Mouse (Mus musculus) right cerebral cortex, postnatal 36 days (tissue): ENCODE measurements around the gene Fam229b.
A peak's percentile ranks its signal among the peaks of the same experiment; 100 is the strongest.

Experiments
- DNase-seq, 2 experiments: peaks; one replicate each; pipeline ENCODE4 v3.0.0; 2022; ENCODE audit warnings: low spot score in 2 of 2, mixed read lengths in 1 of 2

Fam229b gene

GRCm38 (mm10) chr10:39133462-39134310 is at the start of gene Fam229b, which contains the start of gene Tube1:
Fam229b (minus strand) TSS chr10:39133914.
Tube1 (plus strand) TSS chr10:39133976.
- peak; percentile 89 to 94 for DNase-seq

GRCm38 (mm10) chr10:39176981-39177380 is 43.3 kb upstream of the Fam229b start:
- DNase-seq = no peak

GRCm38 (mm10) chr10:39173077-39173476 is 39.4 kb upstream of the Fam229b start:
- DNase-seq = no peak

- no peak for DNase-seq
Measured at GRCm38 (mm10) chr10:39172540-39172931, 38.8 kb upstream of the Fam229b start.

GRCm38 (mm10) chr10:39171603-39172539 is 38.2 kb upstream of the Fam229b start:
- DNase-seq = peak; percentile 84 to 87

- peak; percentile 86 to 87 for DNase-seq
Measured at GRCm38 (mm10) chr10:39171134-39171533, 37.4 kb upstream of the Fam229b start.

GRCm38 (mm10) chr10:39170706-39171105 is 37.0 kb upstream of the Fam229b start:
- no peak for DNase-seq

GRCm38 (mm10) chr10:39170181-39170580 is 36.5 kb upstream of the Fam229b start:
- peak; percentile 56 to 64 for DNase-seq

- DNase-seq = no peak
Measured at GRCm38 (mm10) chr10:39169642-39170041, 35.9 kb upstream of the Fam229b start.

- DNase-seq = no peak
Measured at GRCm38 (mm10) chr10:39167611-39168010, 33.9 kb upstream of the Fam229b start.

- DNase-seq = peak in 1 of 2 experiments; percentile 52
Measured at GRCm38 (mm10) chr10:39165632-39166115, 32.0 kb upstream of the Fam229b start.

- no peak for DNase-seq
Measured at GRCm38 (mm10) chr10:39163694-39164093, 30.0 kb upstream of the Fam229b start, which contains the start of gene Ccn6. Ccn6 (minus strand) TSS chr10:39163794.

- DNase-seq = no peak
Measured at GRCm38 (mm10) chr10:39162666-39163484, 29.2 kb upstream of the Fam229b start.

GRCm38 (mm10) chr10:39161406-39161805 is 27.7 kb upstream of the Fam229b start:
- no peak for DNase-seq

- DNase-seq = no peak
Measured at GRCm38 (mm10) chr10:39158306-39158705, 24.6 kb upstream of the Fam229b start.

- no peak for DNase-seq
Measured at GRCm38 (mm10) chr10:39157321-39157720, 23.6 kb upstream of the Fam229b start.

- DNase-seq = no peak
Measured at GRCm38 (mm10) chr10:39156719-39157118, 23.0 kb upstream of the Fam229b start.

- DNase-seq = no peak
Measured at GRCm38 (mm10) chr10:39142216-39142615, 8.5 kb upstream of the Fam229b start.

GRCm38 (mm10) chr10:39141401-39141800 is 7.7 kb upstream of the Fam229b start:
- no peak for DNase-seq

GRCm38 (mm10) chr10:39140843-39141242 is 7.1 kb upstream of the Fam229b start:
- no peak for DNase-seq

GRCm38 (mm10) chr10:39138761-39139160 is 5.0 kb upstream of the Fam229b start:
- DNase-seq = no peak
